Mouse (Mus musculus): ENCODE measurements around the gene Zfp512.

Gene Zfp512

DNA sequence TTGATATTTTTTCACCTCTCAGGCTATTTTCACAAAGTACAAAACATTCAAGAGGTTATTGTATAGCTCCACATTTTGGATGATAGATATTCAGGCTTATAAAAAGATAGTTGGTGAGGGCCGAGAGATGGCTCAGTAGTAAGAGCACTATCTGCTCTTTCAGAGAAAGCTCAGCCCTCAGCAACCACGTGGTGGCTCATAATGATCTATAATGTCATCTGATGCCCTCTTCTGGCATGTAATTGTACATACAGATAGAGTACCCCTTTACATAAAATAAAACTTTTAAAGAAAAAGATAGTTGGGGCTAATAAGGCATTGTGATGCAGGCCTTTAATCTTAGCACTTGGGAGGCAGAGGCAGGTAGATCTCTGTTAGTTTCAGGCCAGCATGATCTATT is 76.3 kb downstream of the Zfp512 start:
- intact Hi-C loops (cut with DNase I): no loop called here
